In the genomic region with DNA sequence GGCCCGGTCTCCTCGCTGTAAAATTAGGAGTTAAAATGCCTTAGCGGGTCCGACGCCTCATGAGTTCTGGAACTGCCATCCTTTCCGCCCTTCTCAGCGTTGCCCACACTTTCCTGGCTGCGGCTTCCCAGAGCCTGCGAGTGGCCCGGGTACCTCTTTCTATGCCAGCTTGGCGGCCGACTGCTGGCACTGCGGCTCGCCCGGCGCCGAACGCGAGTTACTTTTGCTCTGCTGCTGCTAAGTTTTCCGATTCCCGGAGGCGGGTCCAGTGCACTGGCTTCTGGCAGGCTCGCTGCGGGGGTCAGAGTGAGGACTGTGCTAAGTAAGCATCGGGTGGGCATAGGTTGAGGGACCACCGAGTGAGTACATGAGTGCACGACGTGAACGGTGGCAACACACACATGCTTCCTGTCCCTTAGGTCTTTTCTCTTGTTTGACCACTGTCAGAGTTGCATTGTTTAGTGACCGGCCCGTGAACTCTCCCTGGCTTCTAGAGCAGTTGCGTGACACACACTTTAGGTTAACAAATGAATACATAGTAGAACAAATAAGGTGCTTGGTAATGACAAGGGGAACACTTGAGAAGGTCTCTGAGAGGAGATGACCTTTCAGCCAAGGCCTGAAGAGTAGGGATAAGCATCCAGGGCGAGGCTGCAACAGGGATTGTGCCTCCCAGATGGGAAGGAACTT, we compare ENCODE assay signal across 8 mouse cellular contexts. TPM values are rescaled to one million over a fixed set of nuclear protein-coding genes. Genes with fewer than 3 reads are reported as not detected.
DNase-seq lines count a peak whose midpoint lies in the region; ATAC-seq and TF ChIP-seq lines count a peak whose summit lies in the region.

No protein-coding gene starts in this region.

- no peaks in the 10 kb centered on the region for H3K27me3 ChIP-seq in thymus, adult 2 months (ENCODE audit: control insufficient read depth, insufficient read depth, low read length)
- H3K27me3 ChIP-seq in heart, embryonic 16.5 days (ENCODE audit: control insufficient read depth, insufficient read depth, low read length), result no peaks in the 10 kb centered on the region
- H3K27me3 ChIP-seq in limb, embryonic 13.5 days, result no peaks in the 10 kb centered on the region
- H3K27me3 ChIP-seq in midbrain, embryonic 10.5 days (ENCODE audit: low read depth, poor library complexity, severe bottlenecking), result peaks cover 6% of the 10 kb centered on the region; the same call in 1 of the 2 replicates

- peak overlapping the region; percentile 81 for H3K9ac ChIP-seq in heart, embryonic 16.5 days (ENCODE audit: low read length)
- H3K9ac ChIP-seq in limb, embryonic 13.5 days, result peak overlapping the region; percentile 83

- 5% methylated on average over 33 of the region's 33 CpGs for WGBS in thymus, adult 2 months
- WGBS in heart, embryonic 16.5 days, result 4% methylated on average over 33 of the region's 33 CpGs
- WGBS in limb, embryonic 13.5 days, result 6% methylated on average over 33 of the region's 33 CpGs
- WGBS in midbrain, embryonic 10.5 days, result 5% methylated on average over 33 of the region's 33 CpGs

- DNase-seq in adrenal gland, postnatal 14 days, result peak; percentile 73
- no peak for DNase-seq in adrenal gland, adult 2 months
- DNase-seq in thymus, adult 2 months, result no peak
- no peak for DNase-seq in thymus, postnatal 36 days
- no peak for DNase-seq in midbrain, embryonic 10.5 days (ENCODE audit: low spot score)
- no peak for DNase-seq in layer of hippocampus, adult 9-10 months (ENCODE audit: low spot score)

- peaks cover 12% of the 10 kb centered on the region for H3K4me1 ChIP-seq in thymus, adult 2 months (replicated peaks; ENCODE audit: control insufficient read depth, insufficient read depth, low read length)
- H3K4me1 ChIP-seq in heart, embryonic 16.5 days (ENCODE audit: control insufficient read depth, insufficient read depth, low read length), result peaks cover 6% of the 10 kb centered on the region
- H3K4me1 ChIP-seq in limb, embryonic 13.5 days, result peaks cover 13% of the 10 kb centered on the region
- peaks cover 32% of the 10 kb centered on the region for H3K4me1 ChIP-seq in midbrain, embryonic 10.5 days

- H3K9me3 ChIP-seq in heart, embryonic 16.5 days (replicated peaks; ENCODE audit: control insufficient read depth, low read length), result no peaks in the 10 kb centered on the region
- no peaks in the 10 kb centered on the region for H3K9me3 ChIP-seq in limb, embryonic 13.5 days
- no peaks in the 10 kb centered on the region for H3K9me3 ChIP-seq in midbrain, embryonic 10.5 days (replicated peaks)

- peak; percentile 5; the same call in 1 of the 2 replicates for TF ChIP-seq CTCF in thymus, adult 2 months (IDR thresholded peaks at IDR 0.05; ENCODE audit: borderline replicate concordance, control insufficient read depth, extremely low read depth, insufficient read depth, low read length, poor library complexity)

- peaks cover 6% of the 10 kb centered on the region; the same call in 1 of the 2 replicates for H3K36me3 ChIP-seq in thymus, adult 2 months (ENCODE audit: control insufficient read depth, insufficient read depth, low read length)
- H3K36me3 ChIP-seq in heart, embryonic 16.5 days (ENCODE audit: control insufficient read depth, insufficient read depth), result peaks cover 22% of the 10 kb centered on the region
- H3K36me3 ChIP-seq in limb, embryonic 13.5 days, result peaks cover 21% of the 10 kb centered on the region
- peaks cover 26% of the 10 kb centered on the region for H3K36me3 ChIP-seq in midbrain, embryonic 10.5 days

- ATAC-seq in heart, embryonic 16.5 days (replicated peaks; ENCODE audit: extremely low read depth, insufficient read depth, low FRiP score), result peak; percentile 37
- ATAC-seq in limb, embryonic 13.5 days (ENCODE audit: low FRiP score, low read depth), result peak; percentile 16; the same call in 1 of the 2 replicates

- H3K4me2 ChIP-seq in heart, embryonic 16.5 days (ENCODE audit: low read depth, low read length), result peak overlapping the region; percentile 97
- peak overlapping the region; percentile 98 for H3K4me2 ChIP-seq in limb, embryonic 13.5 days (replicated peaks)

- H3K27ac ChIP-seq in thymus, adult 2 months (ENCODE audit: control insufficient read depth, insufficient read depth, low read length), result no peak overlapping the region
- peak overlapping the region; percentile 43; the same call in 1 of the 2 replicates for H3K27ac ChIP-seq in heart, embryonic 16.5 days (ENCODE audit: low read length)
- no peak overlapping the region for H3K27ac ChIP-seq in limb, embryonic 13.5 days
- H3K27ac ChIP-seq in midbrain, embryonic 10.5 days (replicated peaks), result peak overlapping the region; percentile 74

- TF ChIP-seq POLR2A in thymus, adult 2 months (IDR thresholded peaks at IDR 0.05; ENCODE audit: control insufficient read depth, extremely low read depth, insufficient read depth, low read length, poor library complexity), result no peak

- H3K4me3 ChIP-seq in thymus, adult 2 months (ENCODE audit: control insufficient read depth, insufficient read depth, low read length), result peak overlapping the region; percentile 92
- H3K4me3 ChIP-seq in heart, embryonic 16.5 days (ENCODE audit: low read length), result peak overlapping the region; percentile 72
- peak overlapping the region; percentile 86 for H3K4me3 ChIP-seq in limb, embryonic 13.5 days
- H3K4me3 ChIP-seq in midbrain, embryonic 10.5 days, result peak overlapping the region; percentile 87

RNA-seq across cellular contexts. Expression of gene Cyb5rl, which starts 0.5 kb away (rescaled TPM):
- 17.0 and 20.1 TPM in 2 replicates for total RNA-seq in adrenal gland, postnatal 14 days (2021)
- total RNA-seq in adrenal gland, adult 2 months (2021), result 10 to 100 TPM; 22.9 to 27.3 TPM
- polyA plus RNA-seq in adrenal gland, adult 2 months (2012; rRNA removed), result 13.4 and 14.1 TPM in 2 replicates
- 7.4 and 9.4 TPM in 2 replicates for polyA plus RNA-seq in thymus, adult 2 months (2012; rRNA removed)
- 4.4 and 5.2 TPM in 2 replicates for polyA plus RNA-seq in heart, embryonic 16.5 days (2015; fragmentation: Nextera tagmentation; extraction: Ambion mirVana)
- polyA plus RNA-seq in limb, embryonic 13.5 days (2015; fragmentation: Nextera tagmentation; extraction: Ambion mirVana), result 7.0 and 7.3 TPM in 2 replicates
- polyA plus RNA-seq in midbrain, embryonic 10.5 days (2016; fragmentation: Nextera tagmentation; extraction: Ambion mirVana), result 7.6 and 9.9 TPM in 2 replicates

RNA-seq across cellular contexts. Expression of gene Mrpl37, which starts 0.6 kb away (rescaled TPM):
- 98.8 and 100 TPM in 2 replicates for total RNA-seq in adrenal gland, postnatal 14 days (2021)
- 100 to 1,000 TPM in 1 of 2 experiments, 10 to 100 TPM in 1; 97.2 to 102 TPM for total RNA-seq in adrenal gland, adult 2 months (2021)
- 76.4 and 77.1 TPM in 2 replicates for polyA plus RNA-seq in adrenal gland, adult 2 months (2012; rRNA removed)
- polyA plus RNA-seq in thymus, adult 2 months (2012; rRNA removed), result 82.5 and 94.7 TPM in 2 replicates
- polyA plus RNA-seq in heart, embryonic 16.5 days (2015; fragmentation: Nextera tagmentation; extraction: Ambion mirVana), result 96.7 and 101 TPM in 2 replicates
- polyA plus RNA-seq in limb, embryonic 13.5 days (2015; fragmentation: Nextera tagmentation; extraction: Ambion mirVana), result 97.2 and 99.5 TPM in 2 replicates
- polyA plus RNA-seq in midbrain, embryonic 10.5 days (2016; fragmentation: Nextera tagmentation; extraction: Ambion mirVana), result 122 and 123 TPM in 2 replicates

RNA-seq across cellular contexts. Expression of gene Cdcp2, which starts 29.4 kb away (rescaled TPM):
- not detected in 2 replicates for total RNA-seq in adrenal gland, postnatal 14 days (2021)
- total RNA-seq in adrenal gland, adult 2 months (2021), result not detected
- polyA plus RNA-seq in adrenal gland, adult 2 months (2012; rRNA removed), result 0.06 and 0.08 TPM in 2 replicates
- polyA plus RNA-seq in thymus, adult 2 months (2012; rRNA removed), result 0.33 and 0.46 TPM in 2 replicates
- polyA plus RNA-seq in heart, embryonic 16.5 days (2015; fragmentation: Nextera tagmentation; extraction: Ambion mirVana), result not detected in 2 replicates
- polyA plus RNA-seq in limb, embryonic 13.5 days (2015; fragmentation: Nextera tagmentation; extraction: Ambion mirVana), result 0.08 TPM in 1 of 2 replicates, not detected in the other
- polyA plus RNA-seq in midbrain, embryonic 10.5 days (2016; fragmentation: Nextera tagmentation; extraction: Ambion mirVana), result 0.11 and 0.22 TPM in 2 replicates

Comparison
In these comparisons a context has a peak if more than half of its experiments do, and no peak if none do; other contexts are left out.
1. H3K27ac ChIP-seq: peak in heart, embryonic 16.5 days (single experiment) and midbrain, embryonic 10.5 days (single experiment); none in thymus, adult 2 months (single experiment) and limb, embryonic 13.5 days (single experiment).
2. Peak in every context shown above with its lines, with median percentiles within 50 percentile points of each other: H3K4me3 ChIP-seq.